Mouse (Mus musculus) heart, embryonic 15.5 days (tissue): ENCODE data around the gene Lrrtm4. TPM values are rescaled to one million over a fixed set of nuclear protein-coding genes. Genes with fewer than 3 reads are reported as not detected.

Experiments
- ATAC-seq: fragments of 200-750 bp; cut with Nextera tagmentation; replicated peaks from 2 replicates; pipeline ENCODE4 v1.8.0; 2017; ENCODE audit warnings: low read depth, moderate TSS enrichment; ENCODE audit not compliant: insufficient number of reproducible peaks, insufficient read depth, low FRiP score
- H3K27ac ChIP-seq: fragments of 300-500 bp; sonication (generic); 2 replicates; pipeline ENCODE4 v1.5.1; 2015; ENCODE audit warnings: mild to moderate bottlenecking, inconsistent platforms
- H3K27me3 ChIP-seq: fragments of 300-500 bp; sonication (generic); 2 replicates; pipeline ENCODE4 v1.6.1; 2015; ENCODE audit warnings: inconsistent platforms
- H3K36me3 ChIP-seq: fragments of 300-500 bp; sonication (generic); 2 replicates; pipeline ENCODE4 v1.6.1; 2015; ENCODE audit warnings: mild to moderate bottlenecking, inconsistent platforms
- H3K4me1 ChIP-seq: fragments of 300-500 bp; sonication (generic); replicated peaks from 2 replicates; pipeline ENCODE4 v1.6.1; 2015; ENCODE audit warnings: inconsistent platforms
- H3K4me2 ChIP-seq: fragments of 300-500 bp; sonication (generic); 2 replicates; pipeline ENCODE4 v1.6.1; 2015; ENCODE audit warnings: inconsistent platforms, mild to moderate bottlenecking, moderate library complexity
- H3K4me3 ChIP-seq: fragments of 300-500 bp; sonication (generic); 2 replicates; pipeline ENCODE4 v1.5.1; 2015; ENCODE audit warnings: mild to moderate bottlenecking, inconsistent platforms
- H3K9ac ChIP-seq: fragments of 300-500 bp; sonication (generic); 2 replicates; pipeline ENCODE4 v1.6.1; 2015; ENCODE audit warnings: mild to moderate bottlenecking, inconsistent platforms
- H3K9me3 ChIP-seq: fragments of 300-500 bp; sonication (generic); replicated peaks from 2 replicates; pipeline ENCODE4 v1.6.1; 2016; ENCODE audit warnings: inconsistent platforms
- WGBS: fragments of 180-500 bp; shearing (Covaris S2); methylation state at CpG from one replicate; pipeline ENCODE4 v1.1.7; 2015; ENCODE audit warnings: mixed read lengths; 5-methylcytosine and 5-hydroxymethylcytosine counted together
- polyA plus RNA-seq: library from polyadenylated mRNA; unstranded; fragments of >200 nt; fragmentation: Nextera tagmentation; extraction: Ambion mirVana; gene quantifications from 2 replicates; pipeline ENCODE4 v1.2.1, GENCODE M21; 2015

The Lrrtm4 gene
- polyA plus RNA-seq, result 0.46 and 0.47 TPM in 2 replicates

GRCm38 (mm10) chr6:80018765-80019164 lies at the start of gene Lrrtm4:
Gene Lrrtm4, plus strand, starts transcription at chr6:80018877.
- Histone ChIP-seq H3K9me3 (no peaks in the 10 kb centered on the region), H3K4me2 (peak within 1 kb of the TSS; percentile 68), H3K36me3 (no peaks in the 10 kb centered on the region), H3K4me3 (peak within 1 kb of the TSS; percentile 45), H3K4me1 (no peaks in the 10 kb centered on the region), H3K27me3 (no peaks in the 10 kb centered on the region), H3K27ac (no peak within 1 kb of the TSS), H3K9ac (no peak within 1 kb of the TSS)
- 10% methylated on average over 6 of the region's 6 CpGs for WGBS
- ATAC-seq, result no peak

DNA sequence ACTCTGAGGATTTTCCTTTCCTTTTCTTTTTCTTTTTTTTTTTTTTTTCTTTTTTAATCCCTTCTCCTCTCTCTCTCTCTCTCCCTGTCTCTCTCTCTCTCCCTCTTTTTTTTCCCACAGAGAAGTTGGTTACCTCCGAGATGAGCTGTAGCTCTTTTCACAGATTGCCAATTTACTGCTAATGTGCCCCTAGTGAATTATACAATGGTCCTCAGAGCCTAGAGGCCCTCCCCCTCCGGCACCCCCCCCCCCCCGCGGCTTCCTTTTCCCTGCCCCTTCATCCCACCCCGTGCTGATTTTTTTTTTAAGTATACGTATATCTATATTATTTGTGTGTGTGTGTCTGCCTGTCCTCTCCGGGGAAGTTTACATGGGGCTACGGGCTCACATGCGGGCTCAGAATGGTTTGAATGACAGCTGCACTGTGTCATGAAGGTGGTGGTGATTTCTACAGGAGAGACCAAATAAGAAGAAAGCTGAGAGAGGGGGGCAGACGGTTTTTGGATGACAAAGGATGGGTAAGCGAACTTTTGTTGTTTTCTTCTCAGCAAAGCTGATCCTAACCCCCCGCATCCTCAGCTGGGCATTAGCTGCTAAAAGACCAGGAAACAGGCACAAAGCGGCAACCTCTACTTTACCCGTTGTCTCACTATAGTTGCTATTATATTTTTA lies 648 bp downstream of the Lrrtm4 start:
- Histone ChIP-seq H3K9ac (no peak overlapping the region), H3K4me2 (peak overlapping the region; percentile 68), H3K4me1 (no peaks in the 10 kb centered on the region), H3K27me3 (no peaks in the 10 kb centered on the region), H3K9me3 (no peaks in the 10 kb centered on the region), H3K36me3 (no peaks in the 10 kb centered on the region), H3K27ac (no peak overlapping the region), H3K4me3 (peak overlapping the region; percentile 45)
- whole genome bisulfite sequencing, result 4% methylated on average over 14 of the region's 14 CpGs
- ATAC-seq, result no peak

- Histone ChIP-seq H3K4me3 (peak overlapping the region; percentile 45), H3K36me3 (no peaks in the 10 kb centered on the region), H3K4me1 (no peaks in the 10 kb centered on the region), H3K9me3 (no peaks in the 10 kb centered on the region), H3K4me2 (peak overlapping the region; percentile 68), H3K27ac (no peak overlapping the region), H3K27me3 (no peaks in the 10 kb centered on the region), H3K9ac (no peak overlapping the region; the same call in 1 of the 2 replicates)
- no peak for ATAC-seq
- 6% methylated on average over 10 of the region's 10 CpGs for WGBS
Measured at GRCm38 (mm10) chr6:80019861-80020230, 1.2 kb downstream of the Lrrtm4 start.

GRCm38 (mm10) chr6:80056849-80057248 lies 38.2 kb downstream of the Lrrtm4 start:
- no peak for ATAC-seq
- no peak overlapping the region for H3K4me3 ChIP-seq

GRCm38 (mm10) chr6:80078001-80078400 lies 59.3 kb downstream of the Lrrtm4 start:
- no peaks in the 10 kb centered on the region for H3K27me3 ChIP-seq
- H3K9me3 ChIP-seq, result no peaks in the 10 kb centered on the region
- no peak for ATAC-seq
- no peak overlapping the region for H3K4me2 ChIP-seq
- 85% methylated on average over 2 of the region's 2 CpGs for WGBS
- no peak overlapping the region for H3K27ac ChIP-seq
- no peak overlapping the region for H3K9ac ChIP-seq
- no peaks in the 10 kb centered on the region for H3K4me1 ChIP-seq
- no peaks in the 10 kb centered on the region for H3K36me3 ChIP-seq
- no peak overlapping the region for H3K4me3 ChIP-seq

More at GRCm38 (mm10) chr6:80056849-80057248, 38.2 kb downstream of the Lrrtm4 start:
- Histone ChIP-seq H3K4me2 (no peak overlapping the region), H3K9ac (no peak overlapping the region), H3K27me3 (no peaks in the 10 kb centered on the region), H3K4me1 (no peaks in the 10 kb centered on the region), H3K36me3 (no peaks in the 10 kb centered on the region), H3K27ac (no peak overlapping the region), H3K9me3 (no peaks in the 10 kb centered on the region)

DNA sequence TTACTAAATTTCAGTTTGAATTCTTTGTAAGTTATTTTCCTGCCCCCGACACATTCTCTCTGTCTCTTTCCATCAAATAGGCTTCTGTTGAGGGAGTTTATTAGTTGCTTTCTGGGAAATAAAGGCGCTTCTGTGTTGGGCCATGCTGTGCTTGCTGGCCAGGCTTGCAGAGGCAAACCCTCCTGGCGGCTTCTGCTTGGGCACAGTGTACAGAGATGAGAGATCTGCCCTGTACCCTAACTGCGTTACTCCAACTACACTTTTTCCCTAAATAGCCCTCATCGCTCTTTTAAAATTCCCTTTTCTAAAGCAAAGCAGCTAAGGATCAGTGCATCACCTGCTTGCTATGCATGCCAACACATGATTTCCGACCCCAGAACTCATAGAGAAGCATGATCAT lies 60.6 kb downstream of the Lrrtm4 start:
- H3K9ac ChIP-seq, result no peak overlapping the region
- no peaks in the 10 kb centered on the region for H3K4me1 ChIP-seq
- no peak overlapping the region for H3K27ac ChIP-seq
- ATAC-seq, result no peak
- H3K27me3 ChIP-seq, result no peaks in the 10 kb centered on the region
- H3K4me2 ChIP-seq, result no peak overlapping the region
- WGBS, result 78% methylated on average over 6 of the region's 6 CpGs
- no peaks in the 10 kb centered on the region for H3K36me3 ChIP-seq
- H3K9me3 ChIP-seq, result no peaks in the 10 kb centered on the region
- H3K4me3 ChIP-seq, result no peak overlapping the region

DNA sequence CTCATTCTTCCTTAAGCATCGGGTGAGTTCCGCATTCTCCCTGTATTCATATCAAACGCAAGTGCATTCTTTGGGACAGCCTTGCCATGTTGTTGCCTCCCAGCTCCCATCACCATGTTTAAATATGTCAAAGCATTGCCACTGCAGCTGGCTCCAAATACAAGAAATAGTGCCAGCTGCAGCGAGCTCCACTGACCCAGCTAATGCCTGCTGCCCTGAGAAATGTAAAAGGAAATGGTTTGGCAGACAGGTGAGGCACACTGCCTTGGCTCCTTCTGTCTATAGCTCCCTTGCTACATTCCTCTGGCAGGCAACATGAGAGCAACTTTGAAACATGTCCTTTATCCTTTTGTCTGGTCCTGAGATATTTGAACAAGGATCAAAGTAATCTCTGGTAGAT lies 76.2 kb downstream of the Lrrtm4 start:
- H3K4me1 ChIP-seq, result no peaks in the 10 kb centered on the region
- no peaks in the 10 kb centered on the region for H3K9me3 ChIP-seq
- 81% methylated on average over 4 of the region's 4 CpGs for WGBS
- no peak overlapping the region for H3K4me2 ChIP-seq
- H3K27ac ChIP-seq, result no peak overlapping the region
- H3K27me3 ChIP-seq, result no peaks in the 10 kb centered on the region
- no peak overlapping the region for H3K4me3 ChIP-seq
- H3K36me3 ChIP-seq, result no peaks in the 10 kb centered on the region
- ATAC-seq, result no peak
- H3K9ac ChIP-seq, result no peak overlapping the region

DNA sequence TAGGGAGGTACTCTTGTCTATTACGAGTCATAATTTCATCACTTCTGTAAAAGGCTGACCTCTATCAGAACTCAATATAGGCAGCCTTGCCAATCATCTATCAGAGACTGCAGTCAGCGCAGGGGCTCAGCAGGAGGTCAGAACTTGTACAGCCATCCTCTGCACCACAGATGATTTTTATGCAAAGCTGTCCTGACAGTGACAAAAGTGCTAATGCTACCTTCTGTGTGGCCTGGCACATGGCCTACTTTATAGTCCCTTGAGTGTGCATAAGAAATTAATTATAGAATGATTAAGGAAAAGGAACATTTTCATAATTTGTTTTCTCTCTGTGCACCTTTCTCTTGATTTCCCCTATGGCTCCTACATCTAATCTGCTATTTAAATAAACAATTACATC lies 86.7 kb downstream of the Lrrtm4 start:
- Histone ChIP-seq H3K9me3 (no peaks in the 10 kb centered on the region), H3K36me3 (no peaks in the 10 kb centered on the region), H3K4me1 (no peaks in the 10 kb centered on the region), H3K27ac (no peak overlapping the region), H3K4me3 (no peak overlapping the region), H3K9ac (no peak overlapping the region), H3K4me2 (no peak overlapping the region), H3K27me3 (no peaks in the 10 kb centered on the region)
- no peak for ATAC-seq
- 80% methylated on average over 2 of the region's 2 CpGs for WGBS

DNA sequence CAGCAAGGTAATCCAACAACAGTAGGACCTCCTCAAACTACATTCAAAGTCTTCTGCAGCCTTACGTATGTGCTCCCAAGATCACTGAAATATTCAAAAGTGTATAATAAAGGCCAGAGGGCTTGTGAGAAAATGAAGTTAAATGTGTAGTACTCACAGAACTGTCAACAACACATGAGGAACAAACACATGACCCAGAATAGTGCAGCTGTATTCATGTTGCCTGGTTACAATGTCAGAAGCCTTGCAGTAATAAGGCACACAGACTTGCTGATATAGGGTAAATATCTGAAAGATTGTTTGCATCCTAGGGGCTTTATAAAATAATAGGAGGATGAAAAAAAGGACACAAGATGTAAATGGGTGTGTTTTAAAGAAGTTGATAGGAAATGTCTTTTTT lies 87.2 kb downstream of the Lrrtm4 start:
- no peak overlapping the region for H3K9ac ChIP-seq
- WGBS, result 87% methylated on average over 1 of the region's 1 CpGs
- H3K36me3 ChIP-seq, result no peaks in the 10 kb centered on the region
- no peak overlapping the region for H3K27ac ChIP-seq
- H3K4me1 ChIP-seq, result no peaks in the 10 kb centered on the region
- H3K9me3 ChIP-seq, result no peaks in the 10 kb centered on the region
- no peak for ATAC-seq
- H3K4me3 ChIP-seq, result no peak overlapping the region
- no peak overlapping the region for H3K4me2 ChIP-seq
- H3K27me3 ChIP-seq, result no peaks in the 10 kb centered on the region

- no peak overlapping the region for H3K4me2 ChIP-seq
- no peak overlapping the region for H3K9ac ChIP-seq
- no peak overlapping the region for H3K4me3 ChIP-seq
- no peaks in the 10 kb centered on the region for H3K9me3 ChIP-seq
- no peaks in the 10 kb centered on the region for H3K4me1 ChIP-seq
- 74% methylated on average over 1 of the region's 1 CpGs for WGBS
- no peaks in the 10 kb centered on the region for H3K27me3 ChIP-seq
- H3K27ac ChIP-seq, result no peak overlapping the region
- H3K36me3 ChIP-seq, result no peaks in the 10 kb centered on the region
- ATAC-seq, result no peak
Measured at GRCm38 (mm10) chr6:80126419-80126818, 107.7 kb downstream of the Lrrtm4 start.

GRCm38 (mm10) chr6:80162585-80162984 lies 143.9 kb downstream of the Lrrtm4 start:
- no peak for ATAC-seq
- 73% methylated on average over 4 of the region's 4 CpGs for WGBS
- H3K27ac ChIP-seq, result no peak overlapping the region

GRCm38 (mm10) chr6:80181916-80182315 lies 163.2 kb downstream of the Lrrtm4 start:
- Histone ChIP-seq H3K36me3 (no peaks in the 10 kb centered on the region), H3K9me3 (no peaks in the 10 kb centered on the region), H3K9ac (no peak overlapping the region), H3K4me2 (no peak overlapping the region), H3K4me3 (no peak overlapping the region), H3K27me3 (no peaks in the 10 kb centered on the region), H3K4me1 (no peaks in the 10 kb centered on the region), H3K27ac (no peak overlapping the region)
- 77% methylated on average over 1 of the region's 1 CpGs for WGBS
- no peak for ATAC-seq

More at GRCm38 (mm10) chr6:80162585-80162984, 143.9 kb downstream of the Lrrtm4 start:
- H3K4me1 ChIP-seq, result no peaks in the 10 kb centered on the region
- no peak overlapping the region for H3K9ac ChIP-seq
- no peak overlapping the region for H3K4me3 ChIP-seq
- no peaks in the 10 kb centered on the region for H3K9me3 ChIP-seq
- H3K36me3 ChIP-seq, result no peaks in the 10 kb centered on the region
- no peaks in the 10 kb centered on the region for H3K27me3 ChIP-seq
- H3K4me2 ChIP-seq, result no peak overlapping the region
